Mouse (Mus musculus) neural tube, embryonic 13.5 days (tissue): Measurements from ENCODE around the gene Schip1. TPM values are rescaled to one million over a fixed set of nuclear protein-coding genes. Genes with fewer than 3 reads are reported as not detected.

ENCODE experiments used
- ATAC-seq: fragments of 200-750 bp; cut with Nextera tagmentation; 2 replicates; pipeline ENCODE4 v1.8.0; 2017; ENCODE audit warnings: low read depth, mild to moderate bottlenecking, moderate TSS enrichment, moderate library complexity
- H3K27ac ChIP-seq: fragments of 300-500 bp; sonication (generic); replicated peaks from 2 replicates; pipeline ENCODE4 v1.5.1; 2015; ENCODE audit warnings: moderate library complexity, mild to moderate bottlenecking, inconsistent platforms
- H3K27me3 ChIP-seq: fragments of 300-500 bp; sonication (generic); 2 replicates; pipeline ENCODE4 v1.6.1; 2015; ENCODE audit warnings: mild to moderate bottlenecking, inconsistent platforms
- H3K36me3 ChIP-seq: fragments of 300-500 bp; sonication (generic); 2 replicates; pipeline ENCODE4 v1.6.1; 2015; ENCODE audit warnings: mild to moderate bottlenecking, inconsistent platforms
- H3K4me1 ChIP-seq: fragments of 300-500 bp; sonication (generic); replicated peaks from 2 replicates; pipeline ENCODE4 v1.6.1; 2015; ENCODE audit warnings: inconsistent platforms
- H3K4me2 ChIP-seq: fragments of 300-500 bp; sonication (generic); 2 replicates; pipeline ENCODE4 v1.6.1; 2015; ENCODE audit warnings: inconsistent platforms, mild to moderate bottlenecking, moderate library complexity
- H3K4me3 ChIP-seq: fragments of 300-500 bp; sonication (generic); 2 replicates; pipeline ENCODE4 v1.5.1; 2015; ENCODE audit warnings: mild to moderate bottlenecking, inconsistent platforms
- H3K9ac ChIP-seq: fragments of 300-500 bp; sonication (generic); 2 replicates; pipeline ENCODE4 v1.6.1; 2015; ENCODE audit warnings: moderate library complexity, mild to moderate bottlenecking, inconsistent platforms
- H3K9me3 ChIP-seq: fragments of 300-500 bp; sonication (generic); 2 replicates; pipeline ENCODE4 v1.6.1; 2016; ENCODE audit warnings: inconsistent platforms
- WGBS: fragments of 180-500 bp; shearing (Covaris S2); methylation state at CpG from one replicate; pipeline ENCODE4 v1.1.7; 2015; 5-methylcytosine and 5-hydroxymethylcytosine counted together
- polyA plus RNA-seq: library from polyadenylated mRNA; unstranded; fragments of >200 nt; fragmentation: Nextera tagmentation; extraction: Ambion mirVana; gene quantifications from 2 replicates; pipeline ENCODE4 v1.2.1, GENCODE M21; 2015

Schip1 gene
- polyA plus RNA-seq, 1 experiment from 2014 or later: 165 TPM

GRCm38 (mm10) chr3:68544811-68545210 is 480.2 kb downstream of the Schip1 start:
- H3K27ac ChIP-seq: no peak overlapping the region
- peaks cover 32% of the 10 kb centered on the region for H3K4me1 ChIP-seq
- no peaks in the 10 kb centered on the region for H3K36me3 ChIP-seq
- no peak for ATAC-seq
- WGBS: 71% methylated on average over 7 of the region's 7 CpGs
- H3K9ac ChIP-seq: no peak overlapping the region
- H3K27me3 ChIP-seq: no peaks in the 10 kb centered on the region
- no peaks in the 10 kb centered on the region for H3K9me3 ChIP-seq
- no peak overlapping the region for H3K4me2 ChIP-seq
- H3K4me3 ChIP-seq: no peak overlapping the region

GRCm38 (mm10) chr3:68545898-68546297 is 481.3 kb downstream of the Schip1 start:
- ATAC-seq: no peak
- H3K27me3 ChIP-seq: no peaks in the 10 kb centered on the region
- WGBS: 51% methylated on average over 6 of the region's 6 CpGs
- H3K36me3 ChIP-seq: no peaks in the 10 kb centered on the region
- no peak overlapping the region for H3K4me2 ChIP-seq
- peaks cover 32% of the 10 kb centered on the region for H3K4me1 ChIP-seq
- H3K9me3 ChIP-seq: no peaks in the 10 kb centered on the region
- no peak overlapping the region for H3K9ac ChIP-seq
- peak overlapping the region; percentile 49; the same call in 1 of the 2 replicates for H3K27ac ChIP-seq
- H3K4me3 ChIP-seq: no peak overlapping the region

DNA sequence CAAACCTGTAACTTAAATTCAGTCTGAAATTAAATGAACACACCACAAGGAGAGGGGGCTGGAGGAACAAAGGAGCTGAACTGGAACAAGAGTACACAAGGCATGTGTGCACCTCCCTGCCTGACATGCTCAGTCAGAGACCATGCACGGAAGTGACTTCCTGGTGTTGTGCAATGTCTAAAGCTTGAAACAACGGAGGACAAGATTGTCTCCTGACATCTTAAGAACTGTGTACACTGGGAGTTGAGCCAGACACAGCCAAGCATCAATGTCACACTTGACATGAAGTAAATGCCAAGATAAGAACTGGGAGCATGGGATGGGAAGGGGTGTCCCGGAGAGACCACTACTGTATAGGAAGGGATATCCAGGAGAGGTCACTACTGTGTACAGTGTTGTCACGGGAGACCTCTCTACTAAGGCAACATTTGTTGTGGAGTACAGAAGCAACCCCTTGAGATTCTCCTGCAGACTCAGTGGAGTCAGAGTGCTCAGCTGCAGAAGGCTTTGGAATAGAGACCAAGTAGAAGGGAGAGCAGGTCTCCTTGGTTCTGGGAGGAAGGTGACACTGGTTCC is 490.6 kb downstream of the Schip1 start:
- Histone ChIP-seq H3K9me3 (no peaks in the 10 kb centered on the region), H3K4me2 (no peak overlapping the region), H3K27me3 (no peaks in the 10 kb centered on the region), H3K4me1 (no peaks in the 10 kb centered on the region; the same call in 1 of the 2 replicates), H3K36me3 (no peaks in the 10 kb centered on the region), H3K27ac (no peak overlapping the region), H3K4me3 (no peak overlapping the region), H3K9ac (no peak overlapping the region)
- no peak for ATAC-seq
- 82% methylated on average over 4 of the region's 4 CpGs for WGBS

DNA sequence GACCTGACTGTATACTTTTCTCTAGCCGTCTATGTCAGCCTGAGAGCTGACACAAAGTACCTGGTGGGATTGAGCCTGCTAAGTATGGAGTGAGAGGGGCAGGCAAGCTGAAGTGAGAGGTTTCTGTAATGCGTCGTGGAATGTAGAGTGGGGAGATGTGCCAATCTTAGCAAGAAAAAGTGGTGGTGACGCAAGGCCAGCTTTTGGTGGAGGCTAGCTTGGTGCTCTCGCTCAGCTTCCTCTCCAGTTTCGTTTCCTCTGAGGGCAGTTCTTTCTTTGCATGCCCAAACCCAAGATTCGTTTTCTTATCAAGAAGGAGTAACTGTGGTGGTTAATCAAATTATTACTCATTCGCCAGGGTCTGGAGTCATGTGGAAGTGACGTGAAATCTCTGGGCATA is 492.3 kb downstream of the Schip1 start:
- no peaks in the 10 kb centered on the region for H3K27me3 ChIP-seq
- H3K36me3 ChIP-seq: no peaks in the 10 kb centered on the region
- no peaks in the 10 kb centered on the region for H3K9me3 ChIP-seq
- no peak overlapping the region for H3K4me3 ChIP-seq
- 94% methylated on average over 9 of the region's 9 CpGs for WGBS
- H3K9ac ChIP-seq: no peak overlapping the region
- H3K4me1 ChIP-seq: no peaks in the 10 kb centered on the region
- ATAC-seq: no peak
- no peak overlapping the region for H3K4me2 ChIP-seq
- H3K27ac ChIP-seq: no peak overlapping the region

DNA sequence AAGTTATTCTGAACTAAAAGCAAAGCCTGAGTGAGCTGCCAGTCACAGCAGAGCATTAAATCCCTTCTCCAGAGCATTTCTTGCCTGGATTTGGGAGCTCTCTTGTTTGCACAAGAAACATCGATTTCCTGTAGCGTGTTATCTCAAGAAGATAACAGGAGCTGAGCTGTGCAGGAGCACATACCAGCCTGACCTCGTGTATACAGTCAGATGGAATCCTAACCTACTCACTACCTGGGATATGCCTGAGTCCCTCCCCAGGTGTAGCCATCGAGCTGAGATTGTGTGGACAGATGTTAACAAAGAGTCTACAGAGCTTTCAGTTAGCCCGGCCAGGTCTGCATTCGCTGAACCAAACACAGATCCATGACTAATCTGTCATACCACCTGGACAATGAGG is 494.1 kb downstream of the Schip1 start:
- H3K4me2 ChIP-seq: no peak overlapping the region
- H3K4me1 ChIP-seq: peaks cover 8% of the 10 kb centered on the region
- H3K27ac ChIP-seq: no peak overlapping the region
- H3K36me3 ChIP-seq: no peaks in the 10 kb centered on the region
- H3K4me3 ChIP-seq: no peak overlapping the region
- no peaks in the 10 kb centered on the region for H3K27me3 ChIP-seq
- ATAC-seq: no peak
- 86% methylated on average over 6 of the region's 6 CpGs for WGBS
- no peak overlapping the region for H3K9ac ChIP-seq
- H3K9me3 ChIP-seq: no peaks in the 10 kb centered on the region

DNA sequence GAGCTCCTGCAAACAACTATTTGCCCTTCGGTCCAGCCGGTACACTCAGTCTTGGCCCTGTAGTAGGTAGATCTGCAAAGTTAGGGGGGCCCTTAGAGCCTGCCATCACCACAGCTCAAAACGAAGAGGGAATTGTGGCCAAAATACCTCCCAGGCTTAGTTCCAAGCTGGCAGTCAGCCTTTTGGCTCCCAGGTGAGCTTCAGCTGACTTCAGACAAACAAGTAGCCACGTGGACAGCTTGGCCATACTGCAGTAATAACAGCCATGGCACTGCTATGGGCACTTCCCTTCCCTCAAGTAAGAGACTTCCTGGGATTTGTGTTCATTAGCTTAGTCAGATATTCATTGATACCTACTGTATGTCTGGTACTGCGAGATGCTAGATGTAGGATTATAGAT is 495.5 kb downstream of the Schip1 start:
- H3K36me3 ChIP-seq: no peaks in the 10 kb centered on the region
- H3K4me1 ChIP-seq: peaks cover 18% of the 10 kb centered on the region
- H3K27ac ChIP-seq: no peak overlapping the region
- H3K27me3 ChIP-seq: no peaks in the 10 kb centered on the region
- no peak overlapping the region for H3K4me2 ChIP-seq
- no peak overlapping the region for H3K4me3 ChIP-seq
- no peak for ATAC-seq
- no peak overlapping the region for H3K9ac ChIP-seq
- no peaks in the 10 kb centered on the region for H3K9me3 ChIP-seq
- WGBS: 85% methylated on average over 5 of the region's 5 CpGs

GRCm38 (mm10) chr3:68562838-68563237 is 498.2 kb downstream of the Schip1 start:
- H3K27ac ChIP-seq: no peak overlapping the region
- H3K27me3 ChIP-seq: no peaks in the 10 kb centered on the region
- H3K9ac ChIP-seq: no peak overlapping the region
- peaks cover 25% of the 10 kb centered on the region for H3K4me1 ChIP-seq
- 73% methylated on average over 2 of the region's 2 CpGs for WGBS
- H3K36me3 ChIP-seq: no peaks in the 10 kb centered on the region
- no peak overlapping the region for H3K4me2 ChIP-seq
- ATAC-seq: no peak
- H3K4me3 ChIP-seq: no peak overlapping the region
- no peaks in the 10 kb centered on the region for H3K9me3 ChIP-seq

DNA sequence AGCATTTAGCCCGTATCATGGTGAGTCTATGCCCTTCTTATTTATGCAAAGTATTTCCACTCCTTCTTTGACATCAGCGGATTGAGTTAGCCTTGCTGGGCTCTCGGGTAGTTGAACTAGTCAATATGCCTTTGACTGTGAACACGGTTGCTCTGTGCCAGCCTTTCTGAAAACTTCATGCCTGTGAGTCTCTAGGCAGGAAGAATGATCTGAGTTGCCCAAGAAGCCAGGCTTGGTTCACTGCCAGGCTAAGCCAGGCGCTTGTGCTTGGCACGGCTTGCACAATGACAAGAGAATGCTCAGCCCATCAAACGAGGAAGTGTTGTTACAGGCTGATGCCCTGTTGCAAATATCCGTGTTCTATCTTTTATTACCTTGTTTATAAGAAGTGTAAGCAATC is 499.3 kb downstream of the Schip1 start:
- Histone ChIP-seq H3K4me2 (no peak overlapping the region), H3K4me3 (no peak overlapping the region), H3K9ac (no peak overlapping the region), H3K27ac (no peak overlapping the region), H3K27me3 (no peaks in the 10 kb centered on the region), H3K9me3 (no peaks in the 10 kb centered on the region), H3K4me1 (peaks cover 25% of the 10 kb centered on the region), H3K36me3 (no peaks in the 10 kb centered on the region)
- WGBS: 67% methylated on average over 8 of the region's 8 CpGs
- peak; percentile 55 for ATAC-seq

DNA sequence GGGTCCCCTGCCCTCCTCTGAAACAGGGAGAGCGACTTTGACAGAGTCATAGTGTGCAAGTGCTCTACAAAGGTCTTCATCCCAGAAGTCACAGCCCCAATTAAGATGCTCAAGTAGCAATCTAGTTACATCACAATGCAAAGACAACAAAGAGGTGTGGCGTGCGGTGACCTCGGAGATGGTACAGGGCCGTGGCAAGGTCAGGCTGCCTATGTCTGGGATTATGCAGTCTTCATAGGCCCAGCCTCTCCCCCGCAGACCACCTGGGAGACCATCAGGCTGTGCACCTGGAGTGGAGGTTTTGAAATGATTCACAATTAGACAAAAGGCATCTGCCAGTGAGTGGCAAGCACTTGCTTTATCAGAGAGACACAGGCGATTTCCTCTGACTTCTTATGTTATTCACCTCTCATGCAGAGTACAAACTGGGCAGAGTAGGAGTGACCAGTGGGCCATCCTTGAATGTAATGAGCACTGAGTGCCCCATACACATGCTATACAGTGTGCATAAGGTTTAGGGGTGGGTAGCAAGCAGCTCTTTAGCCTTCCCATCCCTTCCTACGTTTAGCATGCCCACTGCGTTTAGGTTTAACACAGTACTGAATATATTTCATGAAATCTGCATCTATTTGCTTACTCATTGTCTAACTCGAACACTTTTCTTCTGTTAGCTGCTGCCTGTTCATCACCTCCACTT is 500.5 kb downstream of the Schip1 start:
- Histone ChIP-seq H3K9ac (no peak overlapping the region), H3K36me3 (no peaks in the 10 kb centered on the region), H3K4me3 (no peak overlapping the region), H3K4me2 (no peak overlapping the region), H3K27me3 (no peaks in the 10 kb centered on the region), H3K9me3 (no peaks in the 10 kb centered on the region), H3K27ac (no peak overlapping the region), H3K4me1 (peaks cover 25% of the 10 kb centered on the region)
- ATAC-seq: no peak
- WGBS: 63% methylated on average over 10 of the region's 10 CpGs

DNA sequence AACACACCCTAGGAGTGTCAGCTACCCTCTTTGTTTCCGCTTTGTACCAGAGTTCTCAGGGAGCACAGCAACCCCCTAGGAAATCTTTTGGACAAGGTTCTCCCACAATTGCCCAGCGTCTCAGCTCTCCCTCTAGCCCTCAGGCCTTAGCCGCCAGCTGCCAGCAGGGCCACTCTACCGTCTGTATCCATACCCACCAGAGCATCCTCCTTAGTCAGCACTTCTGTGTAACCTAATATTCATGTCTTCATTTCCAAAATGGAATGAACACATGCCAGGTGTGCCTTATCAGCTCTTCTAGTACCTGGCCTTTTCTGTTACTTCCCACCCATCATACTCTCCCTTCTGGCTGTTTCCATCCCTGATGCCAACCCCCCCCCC is 501.1 kb downstream of the Schip1 start:
- no peak overlapping the region for H3K9ac ChIP-seq
- H3K36me3 ChIP-seq: no peaks in the 10 kb centered on the region
- no peaks in the 10 kb centered on the region for H3K27me3 ChIP-seq
- 40% methylated on average over 4 of the region's 4 CpGs for WGBS
- peaks cover 25% of the 10 kb centered on the region for H3K4me1 ChIP-seq
- no peaks in the 10 kb centered on the region for H3K9me3 ChIP-seq
- no peak overlapping the region for H3K4me2 ChIP-seq
- no peak overlapping the region for H3K4me3 ChIP-seq
- no peak overlapping the region for H3K27ac ChIP-seq
- no peak for ATAC-seq

DNA sequence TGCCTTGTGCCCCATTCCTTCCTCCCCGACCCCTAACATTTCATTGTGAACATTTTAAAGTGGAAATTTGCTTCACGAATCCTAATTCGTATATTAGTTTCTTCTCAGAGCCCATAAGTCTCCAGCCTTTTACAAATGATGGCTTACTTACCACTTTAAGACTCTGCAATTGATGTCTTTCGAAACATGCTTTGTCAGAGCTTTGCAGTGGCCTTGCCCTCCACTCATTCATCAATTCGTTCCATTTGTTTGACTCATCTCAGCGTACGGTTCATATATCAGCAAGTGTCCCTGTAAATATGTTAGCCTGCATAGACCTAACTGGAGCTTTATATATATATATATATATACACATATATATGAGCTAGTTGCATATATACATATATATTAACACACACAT is 503.0 kb downstream of the Schip1 start:
- Histone ChIP-seq H3K9me3 (no peaks in the 10 kb centered on the region), H3K27ac (no peak overlapping the region), H3K9ac (no peak overlapping the region), H3K4me1 (peaks cover 38% of the 10 kb centered on the region), H3K27me3 (no peaks in the 10 kb centered on the region), H3K36me3 (no peaks in the 10 kb centered on the region), H3K4me3 (no peak overlapping the region), H3K4me2 (no peak overlapping the region)
- WGBS: 74% methylated on average over 7 of the region's 7 CpGs
- ATAC-seq: no peak

DNA sequence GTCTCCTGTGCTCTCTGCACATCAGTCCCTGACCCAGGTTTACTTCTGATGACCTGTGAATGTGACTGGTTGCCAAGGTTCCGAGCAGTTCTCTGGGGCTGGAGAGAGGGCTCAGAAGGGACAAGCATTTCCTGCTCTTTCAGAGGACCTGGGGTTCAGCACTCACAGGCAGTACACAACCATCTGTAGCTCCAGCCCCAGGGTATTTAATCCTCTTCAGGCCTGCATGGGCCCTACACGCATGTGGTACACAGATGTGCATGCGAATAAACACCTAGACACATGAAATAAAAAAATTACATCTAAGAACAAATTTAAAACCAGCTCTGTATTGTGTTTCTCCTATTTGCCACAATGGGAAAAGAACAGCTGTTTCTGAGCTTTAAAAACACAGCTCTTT is 503.5 kb downstream of the Schip1 start:
- WGBS: 71% methylated on average over 3 of the region's 3 CpGs
- Histone ChIP-seq H3K27me3 (no peaks in the 10 kb centered on the region), H3K27ac (no peak overlapping the region), H3K9ac (no peak overlapping the region), H3K4me3 (no peak overlapping the region), H3K4me1 (peaks cover 42% of the 10 kb centered on the region), H3K36me3 (no peaks in the 10 kb centered on the region), H3K9me3 (no peaks in the 10 kb centered on the region), H3K4me2 (no peak overlapping the region)
- no peak for ATAC-seq

- no peak overlapping the region for H3K9ac ChIP-seq
- no peak for ATAC-seq
- no peak overlapping the region for H3K4me2 ChIP-seq
- H3K9me3 ChIP-seq: no peaks in the 10 kb centered on the region
- 49% methylated on average over 7 of the region's 7 CpGs for WGBS
- H3K27ac ChIP-seq: no peak overlapping the region
- no peaks in the 10 kb centered on the region for H3K36me3 ChIP-seq
- peaks cover 42% of the 10 kb centered on the region for H3K4me1 ChIP-seq
- H3K4me3 ChIP-seq: no peak overlapping the region
- H3K27me3 ChIP-seq: no peaks in the 10 kb centered on the region
Measured at GRCm38 (mm10) chr3:68568716-68569115, 504.1 kb downstream of the Schip1 start.
